Mouse (Mus musculus) heart, embryonic 12.5 days (tissue): Measurements from ENCODE around the gene Dcbld1. TPM values are rescaled to one million over a fixed set of nuclear protein-coding genes. Genes with fewer than 3 reads are reported as not detected.
"Not testable (repeated sequence)": the region's sequence is repeated elsewhere in the genome, so short reads cannot be mapped to it uniquely, and the experiment has no call there.

Experiments
- ATAC-seq: fragments of 200-750 bp; cut with Nextera tagmentation; 2 replicates; pipeline ENCODE4 v1.8.0; 2017; ENCODE audit warnings: moderate TSS enrichment, moderate library complexity; ENCODE audit not compliant: insufficient number of reproducible peaks, low FRiP score
- H3K27ac ChIP-seq: fragments of 300-500 bp; sonication (generic); 2 replicates; pipeline ENCODE4 v1.5.1; 2016; ENCODE audit warnings: mild to moderate bottlenecking, moderate library complexity; ENCODE audit not compliant: poor library complexity, severe bottlenecking
- H3K27me3 ChIP-seq: fragments of 300-500 bp; sonication (generic); replicated peaks from 2 replicates; pipeline ENCODE4 v1.6.1; 2016; ENCODE audit warnings: mild to moderate bottlenecking, moderate library complexity
- H3K36me3 ChIP-seq: fragments of 300-500 bp; sonication (generic); 2 replicates; pipeline ENCODE4 v1.6.1; 2016; ENCODE audit warnings: mild to moderate bottlenecking, moderate library complexity
- H3K4me1 ChIP-seq: fragments of 300-500 bp; sonication (generic); replicated peaks from 2 replicates; pipeline ENCODE4 v1.6.1; 2016; ENCODE audit warnings: mild to moderate bottlenecking
- H3K4me2 ChIP-seq: fragments of 300-500 bp; sonication (generic); 2 replicates; pipeline ENCODE4 v1.6.1; 2016; ENCODE audit warnings: mild to moderate bottlenecking, moderate library complexity
- H3K4me3 ChIP-seq: fragments of 300-500 bp; sonication (generic); 2 replicates; pipeline ENCODE4 v1.5.1; 2016; ENCODE audit warnings: mild to moderate bottlenecking
- H3K9ac ChIP-seq: fragments of 300-500 bp; sonication (generic); 2 replicates; pipeline ENCODE4 v1.6.1; 2016; ENCODE audit warnings: mild to moderate bottlenecking, moderate library complexity
- H3K9me3 ChIP-seq: fragments of 300-500 bp; sonication (generic); replicated peaks from 2 replicates; pipeline ENCODE4 v1.6.1; 2016; ENCODE audit warnings: mild to moderate bottlenecking, moderate library complexity
- WGBS: fragments of 180-500 bp; shearing (Covaris S2); methylation state at CpG from one replicate; pipeline ENCODE4 v1.1.7; 2016; 5-methylcytosine and 5-hydroxymethylcytosine counted together
- polyA plus RNA-seq: library from polyadenylated mRNA; unstranded; fragments of >200 nt; fragmentation: Nextera tagmentation; extraction: Ambion mirVana; gene quantifications from 2 replicates; pipeline ENCODE4 v1.2.1, GENCODE M21; 2016

Dcbld1 gene
- polyA plus RNA-seq, 1 experiment from 2014 or later, result 9.3 TPM

DNA sequence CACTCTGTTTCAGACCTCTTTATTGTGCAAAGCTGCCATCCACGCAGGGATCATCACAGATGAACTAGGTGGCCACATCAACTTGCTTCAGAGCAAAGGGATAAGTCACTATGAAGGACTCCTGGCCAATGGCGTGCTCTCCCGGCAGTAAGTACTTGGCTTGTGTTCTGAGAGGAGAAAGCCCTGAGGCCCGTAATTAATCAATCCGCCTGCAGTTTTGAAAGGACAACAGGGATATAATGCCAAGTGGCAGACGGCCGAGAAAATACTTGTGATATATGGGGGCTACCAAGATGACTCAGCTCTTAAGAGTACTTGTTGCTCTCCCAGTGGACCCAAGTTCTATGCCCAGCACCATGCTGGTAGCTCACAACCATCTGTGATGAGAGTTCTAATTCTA is 71.2 kb downstream of the Dcbld1 start:
- H3K9me3 ChIP-seq, result no peaks in the 10 kb centered on the region
- WGBS, result 83% methylated on average over 7 of the region's 7 CpGs
- no peak for ATAC-seq

DNA sequence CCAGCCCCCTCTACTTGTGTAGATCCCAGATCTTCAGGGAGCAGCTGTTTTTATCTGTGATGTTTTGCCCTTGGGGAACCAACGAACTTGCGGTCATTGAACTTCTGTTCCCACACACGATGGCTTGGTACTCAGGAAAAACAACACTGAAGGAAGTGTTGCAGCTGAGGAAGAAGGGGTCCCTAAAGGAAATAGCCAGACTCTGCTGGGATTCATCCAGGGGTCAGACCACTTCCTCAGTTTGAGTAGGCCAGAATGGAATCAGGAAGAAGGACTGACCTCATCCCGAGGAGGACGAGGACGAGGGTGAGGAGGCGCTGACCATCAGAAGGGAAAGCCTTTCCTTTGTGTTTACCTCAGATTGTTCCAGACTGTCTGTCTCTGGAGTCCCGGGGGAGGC is 75.8 kb downstream of the Dcbld1 start:
- H3K4me3 ChIP-seq, result no peak overlapping the region
- 0 out of 2 replicates have a peak, but pooled peaks cover 3% of the 10 kb centered on the region for H3K4me1 ChIP-seq
- peaks cover 17% of the 10 kb centered on the region for H3K36me3 ChIP-seq
- no peak overlapping the region for H3K9ac ChIP-seq
- H3K4me2 ChIP-seq, result no peak overlapping the region
- no peaks in the 10 kb centered on the region for H3K9me3 ChIP-seq
- no peaks in the 10 kb centered on the region for H3K27me3 ChIP-seq
- H3K27ac ChIP-seq, result 0 out of 2 replicates have a peak overlapping the region, but pooled peaks have one; percentile 33
- WGBS, result 46% methylated on average over 8 of the region's 8 CpGs
- peak; percentile 61; the same call in 1 of the 2 replicates for ATAC-seq

More for the DNA sequence above, 71.2 kb downstream of the Dcbld1 start:
- no peak overlapping the region for H3K9ac ChIP-seq
- no peaks in the 10 kb centered on the region for H3K36me3 ChIP-seq
- H3K27ac ChIP-seq, result no peak overlapping the region
- no peaks in the 10 kb centered on the region for H3K27me3 ChIP-seq
- H3K4me3 ChIP-seq, result no peak overlapping the region
- no peak overlapping the region for H3K4me2 ChIP-seq
- H3K4me1 ChIP-seq, result 0 out of 2 replicates have a peak, but pooled peaks cover 3% of the 10 kb centered on the region

DNA sequence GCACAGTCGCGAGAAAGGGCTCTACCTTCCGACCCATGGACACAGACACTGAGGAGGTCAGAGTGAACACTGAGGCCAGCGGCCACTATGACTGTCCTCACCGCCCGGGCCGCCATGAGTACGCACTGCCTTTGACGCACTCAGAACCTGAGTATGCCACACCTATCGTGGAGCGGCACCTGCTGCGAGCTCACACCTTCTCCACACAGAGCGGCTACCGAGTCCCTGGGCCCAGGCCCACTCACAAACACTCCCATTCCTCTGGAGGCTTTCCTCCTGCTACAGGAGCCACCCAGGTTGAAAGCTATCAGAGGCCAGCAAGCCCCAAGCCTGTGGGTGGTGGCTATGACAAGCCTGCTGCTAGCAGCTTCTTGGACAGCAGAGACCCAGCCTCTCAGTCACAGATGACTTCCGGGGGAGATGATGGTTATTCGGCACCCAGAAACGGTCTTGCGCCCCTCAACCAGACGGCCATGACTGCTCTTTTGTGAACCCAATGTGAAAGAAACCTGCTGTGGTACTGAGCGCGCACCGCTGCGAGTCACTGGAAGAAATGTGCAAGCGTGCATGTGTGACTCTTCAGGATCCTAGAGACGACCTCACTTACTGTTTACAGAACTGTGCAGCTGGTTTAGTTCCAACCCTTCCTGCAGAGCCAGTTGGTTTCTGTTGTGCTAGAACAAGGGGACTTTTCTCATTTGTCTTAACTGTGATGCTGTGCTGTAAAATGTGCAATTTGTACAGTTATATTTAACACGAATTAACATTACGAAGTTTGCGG is 86.3 kb downstream of the Dcbld1 start:
- WGBS, result 90% methylated on average over 28 of the region's 28 CpGs
- no peak overlapping the region for H3K27ac ChIP-seq
- no peaks in the 10 kb centered on the region for H3K4me1 ChIP-seq
- no peak for ATAC-seq
- no peaks in the 10 kb centered on the region for H3K9me3 ChIP-seq
- peaks cover 25% of the 10 kb centered on the region for H3K36me3 ChIP-seq
- no peak overlapping the region for H3K4me3 ChIP-seq
- H3K9ac ChIP-seq, result no peak overlapping the region
- no peaks in the 10 kb centered on the region for H3K27me3 ChIP-seq
- H3K4me2 ChIP-seq, result no peak overlapping the region

DNA sequence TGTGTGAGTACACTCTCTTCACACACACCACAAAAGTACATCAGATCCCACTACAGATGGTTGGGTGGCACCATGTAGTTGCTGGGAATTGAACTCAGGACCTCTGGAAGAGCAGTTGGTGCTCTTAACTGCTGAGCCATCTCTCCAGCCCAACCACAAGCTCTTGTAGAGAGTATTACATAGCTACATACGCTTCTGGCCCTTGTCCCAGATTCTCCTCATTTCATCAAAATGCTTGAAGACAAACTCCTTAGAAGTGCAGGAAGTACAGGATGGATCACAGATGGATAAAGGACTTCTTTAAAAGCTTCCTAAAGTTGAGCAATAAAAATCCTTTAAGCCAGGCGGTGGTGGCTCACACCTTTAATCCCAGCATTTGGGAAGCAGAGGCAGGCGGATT is 88.5 kb downstream of the Dcbld1 start:
- Histone ChIP-seq H3K9ac (no peak overlapping the region), H3K36me3 (peaks cover 22% of the 10 kb centered on the region), H3K9me3 (no peaks in the 10 kb centered on the region), H3K4me3 (no peak overlapping the region), H3K27me3 (no peaks in the 10 kb centered on the region), H3K27ac (no peak overlapping the region), H3K4me2 (no peak overlapping the region), H3K4me1 (no peaks in the 10 kb centered on the region)
- 90% methylated on average over 3 of the region's 3 CpGs for WGBS
- ATAC-seq, result no peak

DNA sequence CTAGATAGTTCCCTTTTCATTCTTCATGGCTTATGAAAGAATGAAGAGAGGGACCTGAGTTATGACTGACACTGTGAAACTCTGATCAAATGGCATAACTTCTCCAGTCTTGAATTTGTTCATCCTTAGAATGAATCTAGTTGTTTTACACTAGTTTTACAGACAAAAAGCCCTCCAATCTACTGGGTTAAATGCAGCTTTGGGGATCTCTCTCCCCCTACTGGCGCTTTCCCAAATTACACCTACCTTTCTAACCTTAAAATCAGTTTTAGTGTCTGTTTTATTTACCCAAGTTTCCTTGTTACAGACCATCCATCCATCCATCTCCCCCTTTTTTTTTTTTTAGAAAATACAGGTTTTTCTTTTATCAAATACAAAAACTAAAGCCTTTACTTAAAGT is 97.6 kb downstream of the Dcbld1 start:
- no peaks in the 10 kb centered on the region for H3K27me3 ChIP-seq
- H3K9ac ChIP-seq, result no peak overlapping the region
- WGBS, result 0% methylated on average over 1 of the region's 1 CpGs
- no peak overlapping the region for H3K27ac ChIP-seq
- H3K4me2 ChIP-seq, result no peak overlapping the region
- H3K9me3 ChIP-seq, result no peaks in the 10 kb centered on the region
- H3K4me1 ChIP-seq, result no peaks in the 10 kb centered on the region
- peaks cover 5% of the 10 kb centered on the region for H3K36me3 ChIP-seq
- ATAC-seq, result no peak
- no peak overlapping the region for H3K4me3 ChIP-seq

DNA sequence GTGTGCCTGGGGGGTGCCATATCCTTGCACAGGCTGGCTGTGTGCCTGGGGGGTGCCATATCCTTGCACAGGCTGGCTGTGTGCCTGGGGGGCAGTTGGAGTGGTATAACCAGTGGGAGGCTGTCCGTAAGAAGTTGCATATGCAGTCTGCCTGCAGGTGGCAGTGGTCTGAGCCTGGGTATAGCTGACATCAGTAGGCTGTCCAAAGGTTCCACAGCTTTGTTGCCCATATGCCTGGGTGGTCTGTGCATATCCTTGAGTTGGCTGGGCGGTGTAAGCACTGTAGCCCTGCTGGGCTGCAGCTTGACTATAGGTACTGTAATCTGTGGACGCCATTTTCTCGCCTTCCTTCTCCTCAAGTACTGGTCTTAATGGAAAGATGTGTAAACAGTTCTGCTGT is 109.9 kb downstream of the Dcbld1 start:
- peaks cover 75% of the 10 kb centered on the region for H3K36me3 ChIP-seq
- H3K27me3 ChIP-seq, H3K4me1 ChIP-seq, H3K9ac ChIP-seq, H3K9me3 ChIP-seq, H3K4me3 ChIP-seq, ATAC-seq, H3K4me2 ChIP-seq, H3K27ac ChIP-seq: not testable (repeated sequence)
- WGBS, result 91% methylated on average over 4 of the region's 4 CpGs

DNA sequence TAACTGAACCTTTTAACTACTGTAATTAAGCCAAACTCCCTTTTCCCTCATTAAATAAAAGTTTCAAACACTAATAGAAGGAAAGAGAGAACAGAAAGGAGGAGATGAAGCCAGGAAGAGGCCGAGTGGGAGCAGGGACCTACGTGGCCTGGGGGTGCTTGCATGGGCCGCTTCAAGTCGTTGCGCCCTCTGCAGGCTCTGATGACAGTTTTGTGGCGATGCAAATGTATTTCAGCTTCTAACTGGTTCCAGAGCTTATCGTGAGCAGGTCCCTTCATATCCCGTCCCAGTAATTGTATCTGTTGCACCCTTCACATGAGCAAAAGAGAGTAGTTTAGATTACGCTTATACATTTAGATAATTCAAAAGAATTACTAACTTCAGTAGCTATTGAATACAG is 119.8 kb downstream of the Dcbld1 start:
- no peaks in the 10 kb centered on the region for H3K4me1 ChIP-seq
- H3K36me3 ChIP-seq, result peaks cover 57% of the 10 kb centered on the region
- H3K4me2 ChIP-seq, result no peak overlapping the region
- no peaks in the 10 kb centered on the region for H3K27me3 ChIP-seq
- no peak for ATAC-seq
- H3K27ac ChIP-seq, result no peak overlapping the region
- no peaks in the 10 kb centered on the region for H3K9me3 ChIP-seq
- WGBS, result 78% methylated on average over 9 of the region's 9 CpGs
- H3K9ac ChIP-seq, result no peak overlapping the region
- H3K4me3 ChIP-seq, result no peak overlapping the region

DNA sequence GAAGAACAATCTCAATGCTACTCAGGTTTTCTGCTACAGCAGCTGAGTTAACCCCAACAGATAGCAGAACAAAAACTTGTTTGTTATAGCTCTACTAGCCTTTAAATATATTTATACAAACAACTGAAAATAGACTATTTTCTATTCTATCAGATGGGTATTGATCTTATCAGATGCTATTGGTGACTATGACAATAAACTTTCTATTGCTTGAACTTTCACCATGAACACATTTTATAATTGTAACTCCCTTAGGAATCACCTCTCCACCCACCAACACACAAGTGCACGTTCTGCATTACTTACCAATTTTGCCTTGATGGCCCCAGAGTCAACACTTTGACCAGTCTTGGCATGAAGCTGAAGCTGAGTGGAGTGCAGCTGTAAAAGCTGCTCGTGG is 125.0 kb downstream of the Dcbld1 start, which contains the start of gene Gm26741:
Gm26741 (plus strand) TSS at position 301 of the 400 bp plus-strand sequence.
- no peak within 1 kb of the TSS for H3K27ac ChIP-seq
- no peak within 1 kb of the TSS for H3K4me2 ChIP-seq
- H3K9me3 ChIP-seq, result no peaks in the 10 kb centered on the region
- no peaks in the 10 kb centered on the region for H3K27me3 ChIP-seq
- H3K36me3 ChIP-seq, result peaks cover 18% of the 10 kb centered on the region
- no peak within 1 kb of the TSS for H3K9ac ChIP-seq
- 90% methylated on average over 2 of the region's 2 CpGs for WGBS
- ATAC-seq, result no peak
- H3K4me3 ChIP-seq, result no peak within 1 kb of the TSS
- H3K4me1 ChIP-seq, result no peaks in the 10 kb centered on the region

DNA sequence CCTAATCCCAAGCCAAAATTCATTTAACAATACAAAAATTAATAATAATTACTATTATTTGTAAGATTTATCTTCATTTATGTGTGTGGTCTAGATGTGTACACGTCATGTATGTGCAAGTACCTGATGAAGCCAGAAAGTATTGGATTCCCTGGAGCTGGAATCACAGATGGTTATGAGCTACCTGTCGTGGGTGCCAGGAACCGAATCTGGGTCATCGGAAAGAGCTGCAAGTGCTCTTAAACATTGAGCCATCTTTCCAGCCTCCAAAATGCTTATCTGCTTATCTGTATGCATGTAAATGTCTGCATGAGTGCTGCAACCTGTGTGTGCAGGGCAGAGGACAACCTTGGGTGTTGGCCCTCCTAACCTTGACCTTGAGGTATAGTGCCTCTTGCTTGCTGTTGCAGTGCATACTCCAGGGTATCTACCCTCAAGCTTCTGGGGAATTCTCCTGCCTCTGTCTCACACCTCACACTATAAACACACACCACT is 126.9 kb downstream of the Dcbld1 start:
- WGBS, result 91% methylated on average over 4 of the region's 4 CpGs
- no peaks in the 10 kb centered on the region for H3K27me3 ChIP-seq
- H3K4me2 ChIP-seq, result no peak overlapping the region
- no peak overlapping the region for H3K4me3 ChIP-seq
- no peak overlapping the region for H3K9ac ChIP-seq
- H3K4me1 ChIP-seq, result no peaks in the 10 kb centered on the region
- 0 out of 2 replicates have a peak, but pooled peaks cover 7% of the 10 kb centered on the region for H3K36me3 ChIP-seq
- H3K27ac ChIP-seq, result no peak overlapping the region
- no peak for ATAC-seq
- H3K9me3 ChIP-seq, result no peaks in the 10 kb centered on the region

DNA sequence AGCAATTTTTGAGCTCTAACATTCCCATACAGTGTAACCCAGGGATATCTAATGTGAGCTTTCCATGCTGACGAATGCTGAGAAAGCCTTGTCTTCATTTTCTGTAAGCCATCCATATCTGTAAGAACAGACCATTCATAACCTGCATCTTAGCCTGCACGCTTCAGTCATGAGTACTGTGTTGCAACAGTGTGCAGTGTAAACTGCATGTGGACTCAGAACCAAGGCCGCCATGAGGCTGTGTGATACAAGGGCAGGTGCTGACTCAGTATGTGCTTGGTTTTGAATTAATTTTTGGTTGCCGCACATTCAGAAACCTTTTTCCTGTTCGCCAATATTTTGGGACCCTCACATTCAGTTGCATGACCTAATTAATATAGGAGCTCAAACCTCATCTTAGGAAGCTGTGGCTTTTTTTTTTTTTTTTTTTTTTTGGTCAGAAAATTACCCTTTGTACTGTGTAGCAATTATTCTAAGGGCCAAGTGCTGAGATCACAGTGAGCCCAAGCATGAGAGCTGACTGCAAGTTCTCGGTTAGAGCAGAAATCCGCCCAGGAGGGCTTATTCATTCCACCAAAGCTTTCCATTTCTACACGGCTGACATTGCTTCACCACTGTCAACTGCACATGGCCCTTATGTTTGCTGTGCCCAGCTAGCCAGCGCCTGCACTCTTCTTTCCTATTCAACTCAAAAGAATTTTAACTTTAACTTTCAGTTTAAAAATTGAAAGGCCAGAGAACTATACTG is 127.6 kb downstream of the Dcbld1 start:
- 90% methylated on average over 9 of the region's 9 CpGs for WGBS
- Histone ChIP-seq H3K4me3 (no peak overlapping the region), H3K9ac (no peak overlapping the region), H3K27ac (no peak overlapping the region), H3K4me2 (no peak overlapping the region), H3K27me3 (no peaks in the 10 kb centered on the region), H3K36me3 (0 out of 2 replicates have a peak, but pooled peaks cover 7% of the 10 kb centered on the region), H3K9me3 (no peaks in the 10 kb centered on the region), H3K4me1 (no peaks in the 10 kb centered on the region)
- ATAC-seq, result no peak

DNA sequence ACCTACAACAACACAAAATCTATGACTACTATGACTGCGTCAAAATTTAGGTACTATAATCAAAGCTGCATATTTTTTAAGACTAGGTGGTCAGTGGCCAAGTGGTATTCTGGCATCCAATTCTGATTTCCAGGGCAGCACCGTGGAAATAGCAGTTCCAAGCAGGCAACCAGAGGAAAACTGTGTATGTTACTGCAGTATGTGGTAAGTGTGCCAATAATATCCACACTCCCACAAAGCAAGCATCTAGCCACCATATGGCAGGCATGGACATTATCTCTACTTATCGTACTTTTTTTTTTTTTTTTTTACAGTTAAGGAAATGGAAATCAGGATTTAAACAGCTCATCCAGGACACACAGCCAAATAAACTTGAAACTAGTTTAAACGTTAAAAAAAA is 135.0 kb downstream of the Dcbld1 start:
- H3K4me2 ChIP-seq, result no peak overlapping the region
- 69% methylated on average over 4 of the region's 4 CpGs for WGBS
- H3K4me1 ChIP-seq, result no peaks in the 10 kb centered on the region
- H3K27me3 ChIP-seq, result no peaks in the 10 kb centered on the region
- H3K27ac ChIP-seq, result no peak overlapping the region
- no peaks in the 10 kb centered on the region for H3K9me3 ChIP-seq
- H3K9ac ChIP-seq, result no peak overlapping the region
- H3K4me3 ChIP-seq, result no peak overlapping the region
- H3K36me3 ChIP-seq, result no peaks in the 10 kb centered on the region; the same call in 1 of the 2 replicates
- no peak for ATAC-seq
